Mouse (Mus musculus): ENCODE data around the gene Lsm4. TPM values are rescaled to one million over a fixed set of nuclear protein-coding genes. Genes with fewer than 3 reads are reported as not detected.

The Lsm4 gene
- polyA plus RNA-seq, 2 experiments = 134 to 160 TPM

DNA sequence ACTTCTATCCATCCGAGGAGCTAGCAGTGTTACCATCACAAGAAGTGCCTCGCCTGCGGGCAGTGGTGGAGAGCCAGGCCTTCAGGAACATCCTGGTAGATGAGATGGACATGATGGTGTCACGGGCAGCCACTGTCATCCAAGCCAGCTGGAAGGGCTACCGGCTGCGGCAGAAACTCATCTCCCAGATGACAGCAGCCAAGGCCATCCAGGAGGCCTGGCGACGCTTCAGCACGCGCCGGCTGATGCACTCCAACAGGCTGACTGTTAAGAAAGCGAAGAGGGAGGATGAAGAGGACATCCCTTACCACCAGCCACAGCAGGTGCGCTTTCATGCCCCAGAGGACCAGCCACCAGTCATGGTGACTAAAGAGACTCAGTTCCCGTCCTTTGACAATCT lies 35.2 kb downstream of the Lsm4 start:
- no peak overlapping the region for H3K9ac ChIP-seq (replicated peaks)
- no peak overlapping the region for H3K4me3 ChIP-seq (ENCODE audit: insufficient read depth in 1 of 2, low read depth in 2 of 2, low read length in 2 of 2)
- H3K27me3 ChIP-seq (ENCODE audit: control insufficient read depth, insufficient read depth, low read length) = no peaks in the 10 kb centered on the region
- no peak overlapping the region for H3K27ac ChIP-seq
- ATAC-seq (ENCODE audit: insufficient read depth) (no peak), DNase-seq (ENCODE audit: low read depth in 3 of 3, low spot score in 3 of 3) (no peak)
- H3K4me2 ChIP-seq (ENCODE audit: low read depth) = no peak overlapping the region
- WGBS (ENCODE audit: insufficient replicate concordance) = 78% methylated on average over 14 of the region's 14 CpGs
- H3K36me3 ChIP-seq (replicated peaks; ENCODE audit: control insufficient read depth, insufficient read depth, low read depth) = no peaks in the 10 kb centered on the region
- TF ChIP-seq EP300 (IDR thresholded peaks at IDR 0.05; ENCODE audit: low read depth) (no peak), CTCF (IDR thresholded peaks at IDR 0.05; ENCODE audit: low read depth) (no peak)
- H3K9me3 ChIP-seq (ENCODE audit: control insufficient read depth, low read length) = no peaks in the 10 kb centered on the region
- H3K4me1 ChIP-seq (replicated peaks; ENCODE audit: control insufficient read depth in 2 of 2, insufficient read depth in 2 of 2, low read length in 1 of 2) = no peaks in the 10 kb centered on the region

- no peaks in the 10 kb centered on the region for H3K9me3 ChIP-seq (ENCODE audit: control insufficient read depth, low read length)
- WGBS (ENCODE audit: insufficient replicate concordance) = 75% methylated on average over 9 of the region's 9 CpGs
- no peak overlapping the region for H3K9ac ChIP-seq (replicated peaks)
- H3K4me1 ChIP-seq (replicated peaks; ENCODE audit: control insufficient read depth in 2 of 2, insufficient read depth in 2 of 2, low read length in 1 of 2) = no peaks in the 10 kb centered on the region
- H3K4me2 ChIP-seq (ENCODE audit: low read depth) = no peak overlapping the region
- DNase-seq (ENCODE audit: low read depth in 3 of 3, low spot score in 3 of 3) (no peak), ATAC-seq (ENCODE audit: insufficient read depth) (no peak)
- no peaks in the 10 kb centered on the region for H3K36me3 ChIP-seq (replicated peaks; ENCODE audit: control insufficient read depth, insufficient read depth, low read depth)
- no peak for TF ChIP-seq CTCF (IDR thresholded peaks at IDR 0.05; ENCODE audit: low read depth)
- TF ChIP-seq EP300 (IDR thresholded peaks at IDR 0.05; ENCODE audit: low read depth) = no peak
- no peak overlapping the region for H3K27ac ChIP-seq
- no peaks in the 10 kb centered on the region for H3K27me3 ChIP-seq (ENCODE audit: control insufficient read depth, insufficient read depth, low read length)
- no peak overlapping the region for H3K4me3 ChIP-seq (ENCODE audit: insufficient read depth in 1 of 2, low read depth in 2 of 2, low read length in 2 of 2)
Observed at GRCm38 (mm10) chr8:70709794-70710193, 36.7 kb downstream of the Lsm4 start.

DNA sequence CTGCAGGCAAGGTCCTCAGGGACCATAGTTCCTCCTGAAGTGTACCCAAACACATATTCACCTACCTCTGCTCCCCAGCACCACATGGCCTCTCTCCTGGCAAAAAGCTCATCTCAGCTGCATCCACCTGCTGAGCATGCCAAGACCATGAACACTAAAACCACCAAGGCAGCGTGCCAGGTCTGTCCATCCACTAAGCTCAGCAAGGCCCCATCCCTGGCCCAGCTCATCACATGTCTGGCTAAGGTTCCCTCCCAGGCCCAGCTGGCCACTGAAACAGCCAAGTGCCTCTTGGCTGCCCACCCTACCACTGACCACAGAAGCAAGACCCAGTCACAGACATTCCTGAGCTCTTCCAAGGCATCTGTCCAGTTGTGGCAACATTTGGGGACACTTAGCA lies 37.2 kb downstream of the Lsm4 start:
- Histone ChIP-seq H3K4me3 (ENCODE audit: insufficient read depth in 1 of 2, low read depth in 2 of 2, low read length in 2 of 2) (no peak overlapping the region), H3K4me2 (ENCODE audit: low read depth) (no peak overlapping the region), H3K9ac (replicated peaks) (no peak overlapping the region), H3K9me3 (ENCODE audit: control insufficient read depth, low read length) (no peaks in the 10 kb centered on the region), H3K27ac (no peak overlapping the region), H3K36me3 (replicated peaks; ENCODE audit: control insufficient read depth, insufficient read depth, low read depth) (no peaks in the 10 kb centered on the region), H3K27me3 (ENCODE audit: control insufficient read depth, insufficient read depth, low read length) (no peaks in the 10 kb centered on the region), H3K4me1 (replicated peaks; ENCODE audit: control insufficient read depth in 2 of 2, insufficient read depth in 2 of 2, low read length in 1 of 2) (no peaks in the 10 kb centered on the region)
- DNase-seq (ENCODE audit: low read depth in 3 of 3, low spot score in 3 of 3) (no peak), ATAC-seq (ENCODE audit: insufficient read depth) (no peak)
- no peak for TF ChIP-seq EP300 (IDR thresholded peaks at IDR 0.05; ENCODE audit: low read depth)
- TF ChIP-seq CTCF (IDR thresholded peaks at IDR 0.05; ENCODE audit: low read depth) = no peak
- 88% methylated on average over 1 of the region's 1 CpGs for WGBS (ENCODE audit: insufficient replicate concordance)

GRCm38 (mm10) chr8:70711041-70711440 lies 38.0 kb downstream of the Lsm4 start:
- no peaks in the 10 kb centered on the region for H3K36me3 ChIP-seq (replicated peaks; ENCODE audit: control insufficient read depth, insufficient read depth, low read depth)
- no peaks in the 10 kb centered on the region for H3K9me3 ChIP-seq (ENCODE audit: control insufficient read depth, low read length)
- no peaks in the 10 kb centered on the region for H3K27me3 ChIP-seq (ENCODE audit: control insufficient read depth, insufficient read depth, low read length)
- no peak overlapping the region for H3K9ac ChIP-seq (replicated peaks)
- H3K4me3 ChIP-seq (ENCODE audit: insufficient read depth in 1 of 2, low read depth in 2 of 2, low read length in 2 of 2) = no peak overlapping the region
- H3K4me1 ChIP-seq (replicated peaks; ENCODE audit: control insufficient read depth in 2 of 2, insufficient read depth in 2 of 2, low read length in 1 of 2) = no peaks in the 10 kb centered on the region
- TF ChIP-seq CTCF (IDR thresholded peaks at IDR 0.05; ENCODE audit: low read depth) (no peak), EP300 (IDR thresholded peaks at IDR 0.05; ENCODE audit: low read depth) (no peak)
- no peak overlapping the region for H3K4me2 ChIP-seq (ENCODE audit: low read depth)
- ATAC-seq (ENCODE audit: insufficient read depth) (no peak), DNase-seq (ENCODE audit: low read depth in 3 of 3, low spot score in 3 of 3) (no peak)
- WGBS (ENCODE audit: insufficient replicate concordance) = 61% methylated on average over 11 of the region's 11 CpGs
- no peak overlapping the region for H3K27ac ChIP-seq

GRCm38 (mm10) chr8:70713991-70714390 lies 40.9 kb downstream of the Lsm4 start:
- H3K27ac ChIP-seq = no peak overlapping the region
- no peaks in the 10 kb centered on the region for H3K9me3 ChIP-seq (ENCODE audit: control insufficient read depth, low read length)
- 71% methylated on average over 7 of the region's 7 CpGs for WGBS (ENCODE audit: insufficient replicate concordance)
- DNase-seq (ENCODE audit: low read depth in 3 of 3, low spot score in 3 of 3) (no peak), ATAC-seq (ENCODE audit: insufficient read depth) (no peak)
- TF ChIP-seq CTCF (IDR thresholded peaks at IDR 0.05; ENCODE audit: low read depth) = no peak
- TF ChIP-seq EP300 (IDR thresholded peaks at IDR 0.05; ENCODE audit: low read depth) = no peak
- no peaks in the 10 kb centered on the region; the same call in 1 of the 2 replicates for H3K27me3 ChIP-seq (ENCODE audit: control insufficient read depth, insufficient read depth, low read length)
- no peaks in the 10 kb centered on the region for H3K36me3 ChIP-seq (replicated peaks; ENCODE audit: control insufficient read depth, insufficient read depth, low read depth)
- H3K4me1 ChIP-seq (replicated peaks; ENCODE audit: control insufficient read depth in 2 of 2, insufficient read depth in 2 of 2, low read length in 1 of 2) = no peaks in the 10 kb centered on the region
- no peak overlapping the region for H3K9ac ChIP-seq (replicated peaks)
- H3K4me3 ChIP-seq (ENCODE audit: insufficient read depth in 1 of 2, low read depth in 2 of 2, low read length in 2 of 2) = no peak overlapping the region
- H3K4me2 ChIP-seq (ENCODE audit: low read depth) = no peak overlapping the region

All from liver, embryonic 14.5 days (tissue).